19 mouse cellular contexts compared by ENCODE assay signal in the genomic region with DNA sequence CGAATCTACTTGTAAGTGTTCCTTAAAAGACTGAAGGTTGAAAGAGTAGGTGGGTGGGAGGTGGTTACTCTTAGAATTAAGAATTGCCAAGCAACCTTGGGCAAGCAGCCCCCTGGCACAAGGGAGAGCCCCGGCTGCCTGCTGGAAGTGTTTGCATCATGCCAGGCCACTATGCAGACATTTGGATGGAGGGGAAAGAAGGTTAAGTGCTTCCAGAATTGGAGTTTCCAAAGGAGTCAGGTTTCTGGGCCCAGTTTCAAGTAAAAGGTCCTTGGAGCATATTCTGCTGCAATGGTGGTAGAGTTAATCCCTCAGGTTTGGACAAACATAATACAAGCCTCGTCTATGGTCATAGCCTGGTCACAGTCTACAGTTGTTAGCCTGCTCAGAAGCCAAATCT.
DNase-seq lines count a peak whose midpoint lies in the region; ATAC-seq lines count a peak whose summit lies in the region.
"Had no signal": no experiment of that assay in that cellular context is flagged by ENCODE, and none has a peak within 500 bp of the region (broad histone marks: within the 10 kb centered on the region; RNA-seq: fewer than 3 reads in every experiment).

No protein-coding gene starts in this region.

- H3K4me2 ChIP-seq in embryonic facial prominence, embryonic 14.5 days (ENCODE audit: low read depth, low read length): no peak overlapping the region
- H3K4me2 ChIP-seq: embryonic facial prominence, embryonic 13.5 days; forebrain, embryonic 13.5 days; forebrain, embryonic 15.5 days had no signal

- whole genome bisulfite sequencing in embryonic facial prominence, embryonic 14.5 days: 37% methylated on average over 3 of the region's 3 CpGs
- WGBS in embryonic facial prominence, embryonic 10.5 days: 73% methylated on average over 3 of the region's 3 CpGs

- H3K4me1 ChIP-seq in embryonic facial prominence, embryonic 14.5 days (ENCODE audit: control insufficient read depth, insufficient read depth, low read length): no peaks in the 10 kb centered on the region
- 0 out of 2 replicates have a peak, but pooled peaks cover 3% of the 10 kb centered on the region for H3K4me1 ChIP-seq in embryonic facial prominence, embryonic 10.5 days
- H3K4me1 ChIP-seq: forebrain, embryonic 13.5 days; forebrain, embryonic 15.5 days had no signal

- no peak overlapping the region for H3K9ac ChIP-seq in embryonic facial prominence, embryonic 14.5 days (ENCODE audit: low read depth, low read length)
- H3K9ac ChIP-seq: embryonic facial prominence, embryonic 13.5 days; forebrain, embryonic 13.5 days; forebrain, embryonic 15.5 days; forebrain, postnatal 0 days had no signal

- H3K27me3 ChIP-seq in embryonic facial prominence, embryonic 14.5 days (replicated peaks; ENCODE audit: control insufficient read depth, insufficient read depth, low read length): no peaks in the 10 kb centered on the region
- no peaks in the 10 kb centered on the region for H3K27me3 ChIP-seq in embryonic facial prominence, embryonic 10.5 days (replicated peaks; ENCODE audit: low read depth, poor library complexity, severe bottlenecking)
- H3K27me3 ChIP-seq: embryonic facial prominence, embryonic 13.5 days; forebrain, embryonic 13.5 days; forebrain, embryonic 15.5 days; Patski had no signal

- intact Hi-C loops in heart, postnatal 10 days (cut with DNase I): loop anchor here (10.0 kb wide), 1 partner anchor 422 kb away; no protein-coding TSS in a partner anchor

- H3K4me3 ChIP-seq in embryonic facial prominence, embryonic 14.5 days (ENCODE audit: low read depth, low read length): no peak overlapping the region
- no peak overlapping the region for H3K4me3 ChIP-seq in embryonic facial prominence, embryonic 10.5 days
- H3K4me3 ChIP-seq: embryonic facial prominence, embryonic 13.5 days; forebrain, embryonic 13.5 days; forebrain, embryonic 15.5 days had no signal

- DNase-seq in embryonic facial prominence, embryonic 14.5 days (ENCODE audit: low spot score): peak; percentile 41
- DNase-seq in embryonic facial prominence, embryonic 10.5 days (ENCODE audit: low spot score): no peak
- DNase-seq in heart, adult 11 months: peak; percentile 51
- DNase-seq in heart, postnatal 10 days: no peak
- no peak for DNase-seq in spleen, adult 18-20 months
- DNase-seq: adrenal gland, adult 2 months; adrenal gland, postnatal 14 days; adrenal gland, postnatal 36 days; cerebellum, adult 11-12 months; cerebellum, adult 2 months; cerebellum, adult 9-10 months; cerebellum, postnatal 10 days; cerebellum, postnatal 25 days; forebrain, postnatal 0 days had no signal

- ATAC-seq in embryonic facial prominence, embryonic 14.5 days (ENCODE audit: low read depth): no peak
- ATAC-seq: activated CD4-positive, CD25-positive, alpha-beta regulatory T cell, adult 4 months; forebrain, embryonic 13.5 days; forebrain, embryonic 15.5 days; forebrain, postnatal 0 days; Patski had no signal

- no peaks in the 10 kb centered on the region for H3K36me3 ChIP-seq in embryonic facial prominence, embryonic 14.5 days (ENCODE audit: control insufficient read depth, insufficient read depth, low read length)
- no peaks in the 10 kb centered on the region for H3K36me3 ChIP-seq in embryonic facial prominence, embryonic 10.5 days (replicated peaks)
- H3K36me3 ChIP-seq: embryonic facial prominence, embryonic 13.5 days; forebrain, embryonic 15.5 days had no signal

- H3K9me3 ChIP-seq in embryonic facial prominence, embryonic 14.5 days (ENCODE audit: control insufficient read depth, low read length): no peaks in the 10 kb centered on the region
- no peaks in the 10 kb centered on the region for H3K9me3 ChIP-seq in embryonic facial prominence, embryonic 10.5 days
- H3K9me3 ChIP-seq: embryonic facial prominence, embryonic 13.5 days; forebrain, embryonic 13.5 days; forebrain, embryonic 15.5 days had no signal

- no peak overlapping the region for H3K27ac ChIP-seq in embryonic facial prominence, embryonic 14.5 days (replicated peaks; ENCODE audit: low read depth, low read length)
- no peak overlapping the region for H3K27ac ChIP-seq in embryonic facial prominence, embryonic 10.5 days (replicated peaks)
- H3K27ac ChIP-seq: embryonic facial prominence, embryonic 13.5 days; forebrain, embryonic 13.5 days; forebrain, embryonic 15.5 days had no signal

Comparison
In these comparisons a context has a peak if more than half of its experiments do, and no peak if none do; other contexts are left out.
1. DNase-seq: peak in embryonic facial prominence, embryonic 14.5 days (single experiment) and heart, adult 11 months (single experiment); none in embryonic facial prominence, embryonic 10.5 days (single experiment), heart, postnatal 10 days (0 of 2) and spleen, adult 18-20 months (0 of 2).